Mouse (Mus musculus): ENCODE data around the gene Mbd4.

Gene Mbd4

GRCm38 (mm10) chr6:115860027-115860556 lies 6.9 kb upstream of the Mbd4 start:
- no peak for DNase-seq (ENCODE audit: low read depth, low spot score)

- DNase-seq (ENCODE audit: low read depth, low spot score) = no peak
Observed at GRCm38 (mm10) chr6:115859258-115859657, 6.1 kb upstream of the Mbd4 start.

- DNase-seq (ENCODE audit: low read depth, low spot score) = no peak
Observed at GRCm38 (mm10) chr6:115856361-115856745, 3.2 kb upstream of the Mbd4 start.

GRCm38 (mm10) chr6:115855733-115856360 lies 2.7 kb upstream of the Mbd4 start:
- DNase-seq (ENCODE audit: low read depth, low spot score) = no peak

- peak; percentile 66 for DNase-seq (ENCODE audit: low read depth, low spot score)
Observed at GRCm38 (mm10) chr6:115854432-115854831, 1.3 kb upstream of the Mbd4 start.

- no peak for DNase-seq (ENCODE audit: low read depth, low spot score)
Observed at GRCm38 (mm10) chr6:115853985-115854384, 814 bp upstream of the Mbd4 start.

- peak; percentile 86 for DNase-seq (ENCODE audit: low read depth, low spot score)
Observed at GRCm38 (mm10) chr6:115852446-115853090, 603 bp downstream of the Mbd4 start.

DNA sequence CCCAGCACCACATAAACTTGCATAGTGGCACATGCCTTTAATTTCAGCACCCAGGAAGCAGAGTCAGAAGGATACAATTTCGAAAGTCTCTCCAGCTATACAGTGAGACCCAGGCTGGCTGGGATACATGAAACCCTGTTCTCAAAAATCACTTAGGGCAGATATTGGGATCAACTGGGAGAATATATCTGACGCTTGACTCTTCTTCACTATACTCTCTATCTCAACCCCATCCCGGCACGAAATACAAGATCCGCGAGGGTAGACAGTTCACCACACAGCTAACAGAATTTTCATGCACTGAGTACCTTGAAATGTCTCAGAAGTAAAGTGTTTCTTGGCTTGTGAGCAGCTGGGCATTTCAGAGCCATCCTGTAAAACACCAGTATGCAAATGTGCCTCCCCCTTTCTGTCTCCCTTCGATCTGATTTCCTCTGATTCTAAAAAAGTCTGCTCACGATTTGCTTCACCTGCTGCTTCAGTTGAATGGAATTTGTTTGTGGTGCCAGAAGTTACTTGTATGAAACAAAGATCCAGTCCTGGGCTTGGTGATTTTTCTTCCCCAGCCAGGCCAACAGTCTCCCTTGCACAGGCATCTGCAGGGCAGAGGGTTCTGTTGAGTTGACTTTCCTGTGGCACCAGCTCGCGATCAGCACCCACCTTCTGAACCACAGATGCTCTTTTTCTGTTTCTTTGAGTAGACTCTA lies 4.4 kb downstream of the Mbd4 start:
- peak; percentile 82 for DNase-seq (ENCODE audit: low read depth, low spot score)

- peak; percentile 87 for DNase-seq (ENCODE audit: low read depth, low spot score)
Observed at GRCm38 (mm10) chr6:115846640-115847411, 6.3 kb downstream of the Mbd4 start.

DNA sequence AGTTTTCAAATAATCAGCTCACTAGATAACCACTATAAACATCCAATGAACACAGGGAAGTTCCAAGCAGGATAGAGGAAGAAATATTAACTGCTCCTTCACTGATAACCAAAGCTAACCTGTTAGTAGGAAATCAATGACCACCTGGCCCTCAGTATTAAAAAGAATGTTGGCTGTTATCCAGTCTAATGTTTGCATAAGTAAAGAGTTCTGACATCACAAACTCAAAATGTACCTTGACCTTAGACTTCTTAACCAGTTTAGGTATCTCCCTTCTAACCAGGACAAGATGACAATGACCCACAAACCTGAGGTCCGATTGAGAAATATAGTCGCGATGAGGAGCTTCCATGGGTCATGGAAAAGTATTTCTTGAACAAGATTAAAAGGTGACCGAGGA lies 8.2 kb downstream of the Mbd4 start:
- DNase-seq (ENCODE audit: low read depth, low spot score) = no peak

- no peak for DNase-seq (ENCODE audit: low read depth, low spot score)
Observed at GRCm38 (mm10) chr6:115838745-115839144, 14.4 kb downstream of the Mbd4 start.

DNA sequence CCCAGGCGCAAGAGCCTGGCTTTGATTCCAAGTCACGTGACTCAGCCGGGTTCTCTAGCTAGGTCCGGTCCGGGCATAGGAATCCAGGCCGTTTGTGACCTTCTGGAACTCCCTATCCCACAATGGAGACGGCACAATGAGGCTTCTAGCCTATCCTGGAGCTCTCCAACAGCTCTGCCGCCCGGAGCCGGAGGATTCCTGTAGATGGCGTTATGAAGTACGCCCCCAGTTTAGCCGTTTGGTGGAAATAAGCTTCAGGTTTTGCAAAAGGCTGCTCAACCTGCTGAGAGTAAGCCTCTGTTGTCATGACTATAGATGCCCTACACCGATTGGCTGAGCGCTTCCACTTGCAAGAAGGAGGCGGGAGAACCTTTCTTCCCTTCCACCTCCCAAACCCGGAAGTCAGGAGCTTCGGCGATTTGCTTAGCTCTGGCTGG lies 15.0 kb downstream of the Mbd4 start, which contains the start of gene Efcab12:
Efcab12 (minus strand) TSS at position 252 of the 437 bp plus-strand sequence.
- no peak for DNase-seq (ENCODE audit: low read depth, low spot score)

DNA sequence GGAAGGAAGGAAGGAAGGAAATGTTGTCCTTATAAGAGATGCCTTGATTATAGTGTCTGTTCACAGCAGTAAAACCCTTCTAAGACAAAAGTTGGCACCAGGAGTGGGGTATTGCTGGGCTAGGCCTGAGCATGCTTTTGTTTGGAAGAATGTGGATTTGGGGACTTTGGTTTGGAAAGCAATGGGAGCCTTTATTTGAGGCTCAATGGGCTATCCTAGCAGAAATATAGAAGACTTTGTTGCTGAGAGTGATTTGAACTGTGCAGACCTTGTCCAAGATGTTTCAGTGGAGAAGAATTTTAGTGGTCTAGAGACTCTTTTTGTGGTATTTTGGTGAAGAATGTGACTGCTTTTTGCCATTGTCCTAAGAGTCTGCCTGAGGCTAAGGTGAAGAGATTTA lies 19.3 kb downstream of the Mbd4 start:
- no peak for DNase-seq (ENCODE audit: low read depth, low spot score)

DNA sequence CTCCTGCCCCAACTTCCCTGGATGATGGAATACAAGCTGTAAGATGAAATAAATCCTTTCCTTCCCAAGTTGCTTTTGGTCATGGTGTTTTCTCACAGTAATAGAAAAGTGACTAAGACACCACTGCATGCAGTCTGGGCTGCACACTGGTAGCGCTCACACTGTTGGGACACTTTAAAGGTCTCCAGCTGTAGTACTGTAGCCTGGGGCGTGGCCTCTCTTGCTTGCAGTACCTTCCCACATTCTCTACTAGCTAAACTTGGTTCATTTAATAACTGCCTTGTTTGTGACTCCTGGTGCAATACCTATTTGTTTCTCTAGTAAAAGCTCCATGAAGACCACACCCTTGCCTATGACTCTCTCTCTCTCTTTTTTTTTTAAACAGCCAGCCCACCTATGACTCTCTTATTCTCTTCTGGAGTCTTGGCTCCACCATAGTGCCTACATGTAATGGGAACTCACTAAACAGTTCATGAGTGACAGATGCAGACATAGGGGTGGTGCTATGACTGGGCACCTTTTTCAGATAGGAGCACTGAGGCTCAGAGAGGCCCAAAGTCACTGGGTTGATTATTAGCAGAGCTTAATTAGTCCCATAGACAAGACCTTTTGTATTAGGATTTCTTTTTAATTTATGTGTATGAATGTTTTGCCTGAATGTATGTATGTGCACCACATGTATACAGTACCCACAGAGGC lies 20.9 kb downstream of the Mbd4 start:
- no peak for DNase-seq (ENCODE audit: low read depth, low spot score)

- peak; percentile 71 for DNase-seq (ENCODE audit: low read depth, low spot score)
Observed at GRCm38 (mm10) chr6:115830779-115831601, 22.2 kb downstream of the Mbd4 start.

- peak; percentile 96 for DNase-seq (ENCODE audit: low read depth, low spot score)
Observed at GRCm38 (mm10) chr6:115823850-115824464, 29.2 kb downstream of the Mbd4 start.

DNA sequence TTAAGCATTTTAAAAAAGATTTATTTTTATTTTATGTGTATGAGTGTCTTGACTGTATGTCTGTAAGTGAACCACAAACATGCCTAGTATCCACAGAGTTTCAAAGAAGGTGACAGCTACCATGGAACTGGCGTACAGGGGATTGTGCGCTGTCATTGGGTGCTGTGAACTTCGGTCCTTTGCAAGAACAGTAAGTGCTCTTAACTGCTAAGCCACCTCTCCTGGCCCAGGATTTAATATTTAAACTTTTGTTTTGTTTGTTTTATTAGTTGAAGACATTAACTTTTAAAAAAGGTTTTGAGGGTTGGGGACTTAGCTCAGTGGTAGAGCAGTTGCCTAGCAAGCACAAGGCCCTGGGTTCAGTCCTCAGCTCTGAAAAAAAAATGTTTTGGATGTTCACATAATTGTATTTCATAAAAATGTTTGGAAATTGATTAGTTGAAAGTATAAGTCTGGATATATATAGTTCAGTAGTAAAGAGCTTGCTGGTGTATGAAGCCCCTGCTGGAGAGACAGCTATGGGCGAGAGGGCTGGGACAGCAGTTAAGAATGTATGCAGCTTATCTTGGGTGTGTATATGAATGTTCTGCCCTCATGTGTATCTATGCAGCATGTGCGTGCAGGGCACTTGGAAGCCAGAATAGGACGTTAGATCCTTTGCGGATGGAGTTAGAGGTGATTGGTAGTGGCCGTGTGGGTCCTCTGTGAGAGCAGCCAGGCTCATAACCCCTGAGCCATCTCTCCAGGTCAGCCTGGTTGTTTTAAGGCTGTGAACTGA lies 31.8 kb downstream of the Mbd4 start:
- no peak for DNase-seq (ENCODE audit: low read depth, low spot score)

DNA sequence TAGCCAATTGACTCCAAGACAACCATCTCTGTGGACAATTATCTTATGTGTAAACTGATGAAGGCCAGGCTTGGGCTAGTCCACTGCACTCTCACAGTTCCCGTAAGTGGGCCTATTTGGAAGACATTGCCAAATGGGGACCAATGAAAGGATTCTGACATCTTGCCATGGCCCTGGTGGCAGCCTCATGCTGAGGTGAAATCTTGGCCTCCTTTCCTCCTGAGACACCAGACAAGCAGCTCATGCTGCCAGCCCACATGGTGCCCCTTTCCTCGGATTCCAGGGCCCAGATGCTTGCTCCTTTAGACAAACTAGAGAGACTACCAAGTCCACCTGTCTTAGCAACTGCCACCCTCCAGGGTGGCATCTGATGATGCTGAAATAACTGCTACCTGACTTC lies 35.0 kb downstream of the Mbd4 start:
- no peak for DNase-seq (ENCODE audit: low read depth, low spot score)

- no peak for DNase-seq (ENCODE audit: low read depth, low spot score)
Observed at GRCm38 (mm10) chr6:115815041-115815440, 38.1 kb downstream of the Mbd4 start.
